Mouse (Mus musculus): Measurements from ENCODE around the gene Map3k10.

Map3k10 gene

GRCm38 (mm10) chr7:27674522-27675221 lies at the start of gene Map3k10:
Gene Map3k10, minus strand, starts transcription at chr7:27674598.
- peak; percentile 96 for DNase-seq (ENCODE audit: low read depth)

DNA sequence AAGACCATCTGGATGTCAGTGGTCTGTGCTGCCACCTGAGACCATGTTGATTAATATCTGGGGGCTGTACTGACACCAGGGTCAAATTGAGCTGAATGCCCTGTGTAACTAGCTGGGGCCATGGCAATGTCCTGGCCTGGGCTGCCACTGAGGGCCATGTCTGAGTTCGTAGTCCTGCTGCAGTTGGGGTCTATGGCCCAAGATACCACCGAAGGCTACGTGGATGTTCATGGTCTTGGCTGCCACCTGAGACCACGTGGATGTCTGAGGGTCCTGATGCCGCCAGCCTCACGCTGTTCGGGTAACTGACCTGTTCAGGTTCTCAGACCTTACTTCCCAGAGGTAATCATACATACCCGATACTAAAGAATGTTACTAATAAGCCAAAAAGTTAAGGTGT lies 47.6 kb upstream of the Map3k10 start:
- no peak for DNase-seq (ENCODE audit: low read depth)

- no peak for DNase-seq (ENCODE audit: low read depth)
Measured at GRCm38 (mm10) chr7:27710402-27710801, 36.0 kb upstream of the Map3k10 start.

DNA sequence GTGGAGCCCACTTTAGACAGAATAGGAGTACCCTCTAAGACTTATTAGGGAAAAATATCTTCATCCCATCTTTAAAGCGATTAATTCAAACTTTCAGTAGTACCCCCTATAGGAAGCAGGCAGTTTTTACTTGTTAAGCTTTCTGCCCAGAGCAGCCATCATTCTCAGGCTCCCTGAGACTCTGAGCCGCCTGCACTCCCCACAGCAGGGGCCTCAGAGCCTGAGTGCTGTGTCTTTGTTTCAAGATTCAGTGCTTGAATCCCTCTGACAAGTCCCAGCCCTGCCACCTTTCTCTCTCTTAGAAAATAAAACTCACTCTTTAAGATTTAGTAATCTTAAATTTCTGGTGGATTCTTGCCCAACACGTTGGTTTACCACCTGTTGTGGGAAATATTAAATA lies 22.3 kb upstream of the Map3k10 start:
- no peak for DNase-seq (ENCODE audit: low read depth)

DNA sequence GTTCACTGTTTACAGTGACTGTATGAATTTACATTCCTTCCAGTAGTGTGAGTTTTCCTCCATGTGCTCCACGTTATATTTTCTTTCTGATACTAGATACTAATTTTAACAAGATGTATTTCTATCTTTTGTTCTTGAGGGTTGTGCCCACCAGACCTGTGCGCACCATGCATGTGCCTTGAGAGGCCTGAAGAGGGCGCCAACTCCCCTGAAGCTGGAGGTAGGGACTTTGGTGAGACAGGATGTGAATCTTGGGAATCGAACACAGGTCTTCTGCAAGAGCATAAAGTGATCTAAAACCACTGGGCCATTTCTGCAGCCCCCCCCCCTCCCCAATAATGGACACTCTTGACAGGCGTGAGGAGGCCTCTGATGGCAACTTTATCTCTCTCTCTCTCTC lies 16.7 kb upstream of the Map3k10 start:
- peak; percentile 72 for DNase-seq (ENCODE audit: low read depth)

DNA sequence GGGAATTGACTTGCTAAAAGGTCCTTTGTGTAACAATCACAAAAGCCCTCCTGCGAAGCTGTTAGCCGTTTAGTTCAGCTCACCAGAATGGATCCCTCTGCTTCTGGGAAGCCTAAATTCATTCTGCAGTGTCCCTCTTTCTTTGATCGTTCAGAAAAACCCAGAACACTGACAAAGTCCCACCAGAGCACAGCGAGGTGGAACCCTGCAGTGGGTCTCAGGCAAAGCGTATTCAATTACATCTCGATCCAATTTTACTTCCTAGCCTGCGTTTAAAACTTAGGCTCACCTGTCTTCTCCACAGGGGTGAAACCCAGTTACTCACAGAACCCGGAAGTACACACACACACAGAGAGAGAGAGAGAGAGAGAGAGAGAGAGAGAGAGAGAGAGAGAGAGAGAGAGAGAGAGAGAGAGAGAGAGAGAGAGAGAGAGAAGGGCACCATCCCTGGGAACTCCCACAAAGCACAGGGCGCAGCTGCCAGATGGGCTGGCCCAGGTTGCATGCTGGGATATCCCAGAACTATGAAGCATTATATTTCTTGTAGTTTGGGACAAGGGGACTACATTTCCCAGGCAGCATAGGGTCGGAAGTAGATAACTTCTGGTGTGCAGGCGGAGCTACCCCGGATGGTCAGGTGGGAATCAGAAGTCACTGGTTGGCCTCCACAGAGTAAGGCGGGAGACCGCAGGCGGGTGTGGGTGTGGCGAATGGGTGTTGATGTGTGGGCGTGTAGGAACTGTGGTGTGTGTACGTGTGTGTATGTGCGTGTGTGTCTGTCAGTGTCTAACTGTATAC lies 14.6 kb upstream of the Map3k10 start, which contains the start of gene Zfp607b:
TSS of gene Zfp607b (plus strand) at position 526 of the 798 bp plus-strand sequence.
- DNase-seq (ENCODE audit: low read depth) = peak; percentile 96

GRCm38 (mm10) chr7:27688246-27688788 lies 13.9 kb upstream of the Map3k10 start:
- peak; percentile 44 for DNase-seq (ENCODE audit: low read depth)

DNA sequence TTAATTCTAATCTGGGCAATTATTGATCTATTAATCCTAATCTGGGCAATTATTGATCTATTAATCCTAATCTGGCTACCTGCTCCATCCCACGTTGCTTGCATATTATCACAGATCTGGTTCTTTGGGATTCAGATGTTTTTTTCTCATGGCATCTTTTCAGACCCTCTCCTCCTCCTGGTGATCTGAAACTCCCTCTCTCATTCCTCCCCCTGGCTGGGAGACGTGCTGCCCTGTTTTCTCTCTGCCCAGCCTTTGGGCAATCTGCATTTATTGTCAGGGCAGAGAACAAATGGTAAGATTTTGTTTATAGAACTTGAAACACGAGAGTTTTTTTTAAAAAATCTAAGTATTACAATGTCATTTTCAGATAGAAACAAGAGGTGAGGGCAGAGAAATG lies 13.4 kb upstream of the Map3k10 start:
- DNase-seq (ENCODE audit: low read depth) = no peak

DNA sequence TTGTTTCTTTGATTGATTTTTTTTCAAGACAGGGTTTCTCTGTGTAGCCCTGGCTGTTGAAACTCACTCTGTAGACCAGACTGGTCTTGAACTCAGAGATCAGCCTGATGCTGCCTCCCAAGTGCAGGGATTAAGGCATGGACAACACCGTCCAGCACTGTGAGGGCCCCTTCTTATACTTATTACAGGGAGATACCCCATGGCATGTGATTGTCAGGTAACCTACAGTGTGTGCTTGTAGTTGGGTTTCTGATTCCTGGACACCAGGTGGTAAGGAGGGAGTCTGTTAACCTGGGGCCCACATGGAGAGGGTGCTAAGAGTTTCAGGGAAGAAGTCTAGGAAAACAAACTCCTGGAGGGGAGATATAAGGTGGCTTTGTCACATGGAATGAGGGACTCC lies 12.6 kb upstream of the Map3k10 start:
- no peak for DNase-seq (ENCODE audit: low read depth)

DNA sequence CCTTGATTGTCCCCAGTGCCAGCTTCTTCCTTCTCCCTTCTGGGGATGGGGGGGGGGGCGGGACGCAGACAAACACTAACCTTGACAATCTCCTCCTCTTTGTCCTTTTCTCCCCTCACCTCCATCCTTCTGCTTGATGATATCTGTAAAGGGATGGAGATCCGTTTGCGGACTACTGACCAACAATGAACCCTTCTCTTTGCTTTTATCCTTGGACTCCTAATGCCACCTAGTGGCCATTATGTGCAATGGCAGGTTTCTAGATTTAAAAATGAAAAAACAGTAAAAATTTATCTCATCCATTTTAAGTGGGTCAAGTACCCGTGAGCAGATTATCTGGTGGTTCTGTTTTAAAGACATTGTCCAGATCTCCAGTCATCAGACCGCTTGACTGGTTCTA lies 11.3 kb upstream of the Map3k10 start:
- DNase-seq (ENCODE audit: low read depth) = peak; percentile 64

- DNase-seq (ENCODE audit: low read depth) = no peak
Measured at GRCm38 (mm10) chr7:27685220-27685619, 10.8 kb upstream of the Map3k10 start.

DNA sequence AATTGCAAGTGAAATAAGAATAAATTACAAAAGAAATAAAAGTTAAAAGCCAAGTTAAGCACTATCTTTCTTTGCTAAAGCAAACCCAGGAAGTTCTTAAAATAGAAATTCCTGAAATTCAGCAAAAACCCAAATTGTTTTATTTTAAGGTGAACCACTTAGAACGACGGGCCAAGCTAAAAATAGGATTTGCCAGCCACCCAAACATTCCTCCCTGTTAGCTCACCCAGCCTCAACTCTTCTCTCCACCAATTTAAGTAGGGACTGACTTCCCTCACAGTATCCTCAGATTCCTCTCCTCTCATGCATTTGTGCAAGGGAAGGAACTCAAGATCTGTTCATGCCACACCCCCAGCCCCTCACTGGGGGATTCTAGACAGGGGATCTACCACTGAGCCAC lies 8.8 kb upstream of the Map3k10 start:
- DNase-seq (ENCODE audit: low read depth) = no peak

GRCm38 (mm10) chr7:27675222-27675612 lies 819 bp upstream of the Map3k10 start:
- no peak for DNase-seq (ENCODE audit: low read depth)

DNA sequence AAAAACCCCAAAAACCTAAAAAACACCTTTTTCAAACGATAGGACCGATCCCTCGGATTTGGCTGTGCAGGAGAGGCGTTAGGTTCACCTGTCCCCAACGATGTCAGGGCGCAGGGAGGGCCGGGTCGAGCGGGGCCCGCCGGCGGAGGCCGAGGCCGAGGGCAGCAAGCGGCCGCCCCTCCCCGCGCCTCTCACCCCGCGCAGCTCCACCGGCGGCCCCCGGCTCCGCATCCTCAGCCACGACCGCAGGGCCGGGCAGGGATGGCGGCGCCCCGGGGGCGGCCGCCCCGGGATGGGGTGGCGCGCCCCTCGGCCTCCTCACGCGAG lies 240 bp downstream of the Map3k10 start:
- DNase-seq (ENCODE audit: low read depth) = no peak

- peak; percentile 26 for DNase-seq (ENCODE audit: low read depth)
Measured at GRCm38 (mm10) chr7:27673575-27674131, 745 bp downstream of the Map3k10 start.

DNA sequence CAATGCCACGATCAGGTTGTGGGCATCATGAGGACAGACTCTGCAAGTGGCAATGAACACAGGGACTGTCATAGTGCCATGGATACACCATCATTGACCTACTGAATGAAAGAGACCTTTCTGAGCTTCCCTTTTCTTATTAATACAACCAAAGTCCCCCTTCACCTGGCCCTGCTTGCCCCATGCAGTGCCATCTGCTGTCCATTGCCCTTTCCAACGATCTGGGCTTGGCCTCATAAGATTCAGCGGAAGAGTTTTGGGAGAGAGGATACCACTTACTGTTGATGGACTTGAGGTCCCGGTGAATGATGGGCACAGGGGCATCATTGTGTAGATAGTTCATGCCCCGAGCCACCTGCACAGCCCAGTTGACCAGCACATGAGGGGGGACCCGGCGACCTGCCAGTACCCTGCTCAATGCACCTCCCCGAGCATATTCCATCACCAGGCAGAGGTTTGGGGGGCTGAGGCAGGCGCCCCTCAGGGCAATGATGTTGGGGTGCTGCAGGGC lies 1.3 kb downstream of the Map3k10 start:
- DNase-seq (ENCODE audit: low read depth) = no peak

- DNase-seq (ENCODE audit: low read depth) = no peak
Measured at GRCm38 (mm10) chr7:27662038-27662437, 12.4 kb downstream of the Map3k10 start.

GRCm38 (mm10) chr7:27658712-27659663 lies 15.4 kb downstream of the Map3k10 start:
- no peak for DNase-seq (ENCODE audit: low read depth)

- no peak for DNase-seq (ENCODE audit: low read depth)
Measured at GRCm38 (mm10) chr7:27657824-27658395, 16.5 kb downstream of the Map3k10 start.

DNA sequence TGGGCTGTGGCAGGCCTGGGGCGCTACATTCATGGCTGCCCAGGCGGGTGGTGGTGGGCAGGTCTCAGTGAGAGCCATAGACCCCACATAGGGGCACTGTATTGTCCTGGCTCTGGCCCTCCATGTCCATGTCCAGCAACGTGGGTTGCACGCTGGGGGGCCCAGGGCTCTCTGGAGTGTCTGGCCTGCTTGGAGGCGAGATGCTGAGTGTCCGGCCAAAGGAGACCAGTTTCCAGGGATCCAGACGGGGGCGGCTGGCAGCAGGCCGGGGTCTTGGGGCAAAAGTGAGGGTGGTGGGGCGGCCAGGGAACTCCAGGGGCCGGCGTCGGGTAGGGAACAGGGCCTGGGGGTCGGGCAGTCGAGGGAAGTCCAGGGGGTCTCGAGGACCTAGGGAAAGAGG lies 17.8 kb downstream of the Map3k10 start:
- DNase-seq (ENCODE audit: low read depth) = no peak

DNA sequence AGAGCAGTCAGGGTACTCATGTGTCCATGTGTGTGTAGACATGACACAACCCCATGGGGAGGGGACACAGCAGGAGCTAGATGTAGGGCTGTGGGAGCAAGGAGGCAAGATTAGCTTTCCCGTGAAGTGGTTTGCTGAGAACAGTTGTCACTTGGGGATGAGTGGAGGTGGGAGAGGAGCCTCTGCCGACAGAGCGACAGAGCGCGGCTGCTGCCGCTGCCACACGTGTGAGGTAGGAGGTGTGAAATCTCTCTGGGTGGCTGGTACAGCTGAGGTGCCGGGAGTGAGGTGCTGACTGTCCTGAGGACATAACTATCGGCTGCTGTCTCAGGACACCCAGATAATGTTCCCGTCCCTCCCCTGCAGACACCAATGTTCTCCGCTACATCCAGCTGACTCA lies 18.9 kb downstream of the Map3k10 start:
- DNase-seq (ENCODE audit: low read depth) = no peak
